Mouse (Mus musculus) testis, adult 2 months (tissue): Measurements from ENCODE around the gene Gm29776.

ENCODE experiments used
- CTCF ChIP-seq: fragments of 200-500 bp; IDR thresholded peaks from 2 replicates; pipeline ENCODE4 v1.5.1; 2012; ENCODE audit warnings: low read depth, mild to moderate bottlenecking, inconsistent platforms, low read length, moderate library complexity; ENCODE audit not compliant: control insufficient read depth, insufficient read depth, insufficient replicate concordance
- POLR2A ChIP-seq: fragments of 200-500 bp; IDR thresholded peaks from 2 replicates; pipeline ENCODE4 v1.6.1; 2012; ENCODE audit warnings: low read depth, mild to moderate bottlenecking, inconsistent platforms, low read length, moderate library complexity; ENCODE audit not compliant: control insufficient read depth

DNA sequence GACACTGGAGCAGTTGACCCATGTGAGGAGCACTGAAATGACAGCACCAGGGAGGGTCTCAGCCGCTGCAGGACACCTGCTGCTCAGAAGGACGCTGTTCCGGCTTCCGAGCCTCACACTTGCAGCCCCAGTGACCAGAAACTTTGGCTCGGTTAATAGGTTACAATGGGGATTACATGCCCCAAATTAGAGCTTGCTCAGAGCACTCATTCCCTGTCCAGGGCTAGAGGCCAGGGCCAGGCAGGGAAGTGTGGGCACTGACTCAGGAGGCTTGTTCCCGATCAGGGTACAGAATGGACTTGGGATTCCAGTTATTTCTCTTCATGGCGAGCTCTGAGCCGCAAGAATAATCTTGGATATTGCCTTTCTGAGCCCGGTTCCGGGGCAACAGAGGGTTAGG lies 39.0 kb upstream of the Gm29776 start:
- TF ChIP-seq CTCF = no peak
- TF ChIP-seq POLR2A = no peak
